8 mouse cellular contexts compared by ENCODE assay signal in the genomic region with DNA sequence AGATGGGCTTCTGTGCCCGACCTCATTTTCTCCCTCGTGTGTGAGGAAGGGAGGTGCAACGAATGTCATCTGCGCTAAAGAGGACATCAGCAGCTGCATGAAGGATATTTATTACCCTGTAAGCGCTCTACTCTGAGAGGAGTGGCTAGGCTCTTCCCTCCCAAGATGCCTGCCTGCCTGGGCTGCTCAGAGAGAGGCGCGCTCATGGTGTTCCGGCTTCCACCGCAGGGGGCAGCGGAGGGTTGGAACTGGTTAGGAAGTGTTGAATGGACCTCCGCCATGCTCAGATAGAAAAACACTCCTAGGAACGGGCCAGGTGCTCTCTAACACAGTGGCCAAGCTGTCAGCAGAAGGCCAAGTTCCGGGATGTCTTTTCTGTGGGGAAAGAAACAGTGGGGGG. TPM values are rescaled to one million over a fixed set of nuclear protein-coding genes. Genes with fewer than 3 reads are reported as not detected.
A peak's percentile ranks its signal among the peaks of the same experiment; 100 is the strongest.
DNase-seq lines count a peak whose midpoint lies in the region; ATAC-seq lines count a peak whose summit lies in the region.

No protein-coding gene starts in this region.

- no peaks in the 10 kb centered on the region for H3K9me3 ChIP-seq in forebrain, embryonic 15.5 days
- no peaks in the 10 kb centered on the region for H3K9me3 ChIP-seq in hindbrain, embryonic 14.5 days (ENCODE audit: control insufficient read depth, low read length)

- H3K4me2 ChIP-seq in forebrain, embryonic 15.5 days (replicated peaks), result peak overlapping the region; percentile 47
- peak overlapping the region; percentile 45 for H3K4me2 ChIP-seq in hindbrain, embryonic 14.5 days (replicated peaks)

- H3K9ac ChIP-seq in forebrain, embryonic 15.5 days (replicated peaks), result peak overlapping the region; percentile 45
- peak overlapping the region; percentile 26; the same call in 1 of the 2 replicates for H3K9ac ChIP-seq in hindbrain, embryonic 14.5 days

- peak overlapping the region; percentile 33 for H3K4me3 ChIP-seq in forebrain, embryonic 15.5 days
- H3K4me3 ChIP-seq in hindbrain, embryonic 14.5 days (replicated peaks; ENCODE audit: low read length), result peak overlapping the region; percentile 23

- H3K4me1 ChIP-seq in forebrain, embryonic 15.5 days, result peaks cover 5% of the 10 kb centered on the region; the same call in 1 of the 2 replicates
- H3K4me1 ChIP-seq in hindbrain, embryonic 14.5 days (replicated peaks; ENCODE audit: control insufficient read depth, insufficient read depth, low read length), result no peaks in the 10 kb centered on the region; the same call in 1 of the 2 replicates

- DNase-seq in CD4-positive, CD25-positive, alpha-beta regulatory T cell, adult 2 months (ENCODE audit: low read depth, low spot score), result peak; percentile 54
- peak; percentile 90 to 92 for DNase-seq in cerebellum, adult 18-20 months
- peak; percentile 85 for DNase-seq in hindbrain, embryonic 14.5 days (ENCODE audit: low spot score)
- peak; percentile 57 to 83 for DNase-seq in layer of hippocampus, postnatal 25 days (ENCODE audit: extremely low spot score in 1 of 2, low spot score in 1 of 2)
- DNase-seq in lung, postnatal 4 days, result peak; percentile 68 to 80
- peak; percentile 70 for DNase-seq in right cerebral cortex, postnatal 25 days

- no peak for ATAC-seq in CD4-positive, CD25-positive, alpha-beta regulatory T cell, adult 4 months
- peak; percentile 84 for ATAC-seq in forebrain, embryonic 15.5 days (replicated peaks)
- ATAC-seq in hindbrain, embryonic 14.5 days (ENCODE audit: low FRiP score), result peak; percentile 78

- H3K36me3 ChIP-seq in forebrain, embryonic 15.5 days, result no peaks in the 10 kb centered on the region
- no peaks in the 10 kb centered on the region for H3K36me3 ChIP-seq in hindbrain, embryonic 14.5 days (replicated peaks; ENCODE audit: control insufficient read depth, insufficient read depth)

- 5% methylated on average over 13 of the region's 13 CpGs for WGBS in forebrain, embryonic 15.5 days
- 6% methylated on average over 13 of the region's 13 CpGs for WGBS in hindbrain, embryonic 14.5 days

- peak overlapping the region; percentile 72 for H3K27ac ChIP-seq in forebrain, embryonic 15.5 days (replicated peaks)
- H3K27ac ChIP-seq in hindbrain, embryonic 14.5 days, result peak overlapping the region; percentile 58

- H3K27me3 ChIP-seq in forebrain, embryonic 15.5 days, result no peaks in the 10 kb centered on the region
- H3K27me3 ChIP-seq in hindbrain, embryonic 14.5 days (ENCODE audit: control insufficient read depth, insufficient read depth, low read length), result no peaks in the 10 kb centered on the region

RNA-seq across cellular contexts. Expression of gene Pla2g5, which starts 3.6 kb away (rescaled TPM):
- polyA plus RNA-seq in CD4-positive, CD25-positive, alpha-beta regulatory T cell, adult 4 months (2017; shearing (Covaris generic)), result not detected
- polyA plus RNA-seq in forebrain, embryonic 15.5 days (2015; fragmentation: Nextera tagmentation; extraction: Ambion mirVana), result 0.45 and 0.76 TPM in 2 replicates
- 0.29 TPM in 2 replicates for polyA plus RNA-seq in hindbrain, embryonic 14.5 days (2014; fragmentation: Nextera tagmentation; extraction: Ambion mirVana)
- 1 to 10 TPM in 1 of 2 experiments, under 1 TPM in 1; 0.76 to 1.1 TPM for total RNA-seq in layer of hippocampus, postnatal 25 days (2021)

RNA-seq across cellular contexts. Expression of gene Gm13030, which starts 14.0 kb away (rescaled TPM):
- polyA plus RNA-seq in CD4-positive, CD25-positive, alpha-beta regulatory T cell, adult 4 months (2017; shearing (Covaris generic)), result not detected
- polyA plus RNA-seq in forebrain, embryonic 15.5 days (2015; fragmentation: Nextera tagmentation; extraction: Ambion mirVana), result not detected in 2 replicates
- not detected in 2 replicates for polyA plus RNA-seq in hindbrain, embryonic 14.5 days (2014; fragmentation: Nextera tagmentation; extraction: Ambion mirVana)
- total RNA-seq in layer of hippocampus, postnatal 25 days (2021), result not detected

RNA-seq across cellular contexts. Expression of gene Pla2g2e, which starts 18.0 kb away (rescaled TPM):
- polyA plus RNA-seq in CD4-positive, CD25-positive, alpha-beta regulatory T cell, adult 4 months (2017; shearing (Covaris generic)), result not detected
- not detected in 2 replicates for polyA plus RNA-seq in forebrain, embryonic 15.5 days (2015; fragmentation: Nextera tagmentation; extraction: Ambion mirVana)
- polyA plus RNA-seq in hindbrain, embryonic 14.5 days (2014; fragmentation: Nextera tagmentation; extraction: Ambion mirVana), result not detected in 2 replicates
- total RNA-seq in layer of hippocampus, postnatal 25 days (2021), result not detected

RNA-seq across cellular contexts. Expression of gene Otud3, which starts 54.0 kb away (rescaled TPM):
- under 1 TPM in 1 of 2 experiments, not detected in 1; 0.62 TPM for polyA plus RNA-seq in CD4-positive, CD25-positive, alpha-beta regulatory T cell, adult 4 months (2017; shearing (Covaris generic))
- polyA plus RNA-seq in forebrain, embryonic 15.5 days (2015; fragmentation: Nextera tagmentation; extraction: Ambion mirVana), result 2.7 and 3.4 TPM in 2 replicates
- polyA plus RNA-seq in hindbrain, embryonic 14.5 days (2014; fragmentation: Nextera tagmentation; extraction: Ambion mirVana), result 2.8 and 3.3 TPM in 2 replicates
- 10 to 100 TPM in 1 of 2 experiments, 1 to 10 TPM in 1; 9.3 to 13.2 TPM for total RNA-seq in layer of hippocampus, postnatal 25 days (2021)
